Mouse (Mus musculus) left cerebral cortex, postnatal 25 days (tissue): Measurements from ENCODE around the gene Tmed2. TPM values are rescaled to one million over a fixed set of nuclear protein-coding genes. Genes with fewer than 3 reads are reported as not detected.
"Not testable (repeated sequence)": the region's sequence is repeated elsewhere in the genome, so short reads cannot be mapped to it uniquely, and the experiment has no call there.

Experiments used
- DNase-seq, 2 experiments: peaks; one replicate each; pipeline ENCODE4 v3.0.0; 2022; ENCODE audit warnings: low spot score in 2 of 2, mixed read lengths in 1 of 2
- intact Hi-C: fragments of 180-260 bp; cut with DNase I; formaldehyde crosslinking; loops from one replicate; pipeline ENCODE4 v1.15.1; 2025
- total RNA-seq, 2 experiments: library from RNA; stranded (reverse); gene quantifications; 2 replicates each; pipeline ENCODE4 v1.2.3; 2021

Tmed2 gene
- total RNA-seq, 2 experiments from 2014 or later: 96.4 to 113 TPM

DNA sequence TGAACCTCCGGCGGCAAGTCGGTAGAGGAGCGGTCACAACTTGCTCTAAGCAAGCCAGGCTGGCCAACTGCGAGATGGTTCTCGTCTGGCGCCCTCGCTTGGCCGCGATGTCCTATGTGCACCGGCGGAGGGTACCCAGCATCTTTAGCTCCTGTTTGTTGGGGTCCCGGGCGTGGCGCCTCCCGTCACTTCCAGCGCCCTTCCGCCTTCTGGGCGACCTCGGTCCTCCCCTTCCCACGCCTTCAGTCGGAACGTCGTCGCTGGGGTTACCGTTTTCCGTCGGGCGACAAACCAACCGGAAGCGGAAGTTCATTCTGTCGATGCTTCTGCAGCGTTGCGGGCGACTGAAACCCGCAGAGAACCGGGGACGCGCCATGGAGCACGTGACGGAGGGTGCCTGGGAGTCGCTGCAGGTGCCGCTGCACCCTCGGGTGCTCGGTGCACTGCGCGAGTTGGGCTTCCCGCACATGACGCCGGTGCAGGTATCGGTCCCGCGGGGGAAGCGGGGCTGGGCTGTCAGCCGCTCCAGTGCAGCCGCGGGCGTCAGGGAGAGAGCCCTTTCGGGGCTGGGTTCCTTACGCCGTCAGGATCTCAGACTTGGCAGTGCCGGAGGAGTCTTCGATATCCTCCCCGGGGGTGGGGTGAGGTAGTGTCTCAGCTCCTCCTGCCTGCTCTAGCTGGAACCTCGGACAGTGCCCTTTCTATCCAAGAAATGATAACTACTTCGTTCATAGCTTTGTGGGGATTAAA lies 12.2 kb downstream of the Tmed2 start, which contains the start of gene Ddx55:
Ddx55 (plus strand) TSS at position 307 of the 750 bp plus-strand sequence.
- peak; percentile 88 to 94 for DNase-seq
- intact Hi-C loops: loop anchor here (2.0 kb wide), 1 partner anchor 26 kb away; the partner anchor contains the start of genes Eif2b1 and Gtf2h3

- intact Hi-C loops: loop anchor here (2.0 kb wide), 1 partner anchor 25 kb away; the partner anchor contains the start of genes Eif2b1 and Gtf2h3
- DNase-seq: no peak
These were observed 13.1 kb downstream of the Tmed2 start for GRCm38 (mm10) chr5:124553607-124554006.

DNA sequence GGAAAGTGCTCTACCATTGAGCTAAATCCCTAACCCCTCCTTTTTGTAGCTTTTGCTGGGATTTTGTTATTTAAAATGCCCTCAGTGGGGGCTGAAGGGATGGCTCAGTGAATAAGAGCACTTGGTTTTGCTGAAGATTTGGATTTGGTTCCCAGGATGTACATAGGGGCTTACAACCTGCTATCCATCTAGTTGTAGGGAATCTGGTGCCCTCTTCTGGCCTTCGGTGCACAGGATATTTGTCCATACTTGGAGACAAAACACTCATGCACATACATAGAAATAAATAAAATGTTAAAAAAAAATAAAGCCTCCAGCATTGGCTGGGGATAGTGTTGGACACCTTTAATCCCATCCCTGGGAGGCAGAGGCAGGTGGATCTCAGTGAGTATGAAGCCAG lies 14.7 kb downstream of the Tmed2 start:
- no peak for DNase-seq
- intact Hi-C loops: no loop called here

DNA sequence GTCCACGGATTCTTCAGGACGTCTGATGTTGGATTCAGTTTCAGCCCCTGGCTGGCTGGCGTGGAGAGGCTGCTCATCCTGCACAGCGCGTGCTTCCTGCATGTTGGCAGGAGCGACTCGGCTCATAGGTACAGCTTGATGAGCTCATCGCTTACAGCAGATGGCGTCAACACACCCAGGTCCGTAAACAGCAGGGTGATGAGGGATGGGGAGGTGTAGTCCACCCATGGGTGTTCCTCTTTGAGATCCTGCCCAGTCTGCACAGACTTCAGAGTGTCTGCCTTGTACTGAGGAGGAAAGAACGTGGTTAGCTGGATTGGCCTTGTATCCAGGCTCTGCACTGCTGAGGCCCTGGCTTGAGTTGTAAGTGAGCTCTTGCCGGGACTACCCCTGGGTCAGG lies 30.6 kb downstream of the Tmed2 start:
- peak; percentile 53 to 88 for DNase-seq
- intact Hi-C loops: no loop called here

- DNase-seq: no peak
- intact Hi-C loops: no loop called here
These were observed 35.0 kb downstream of the Tmed2 start for GRCm38 (mm10) chr5:124575467-124575866.

DNA sequence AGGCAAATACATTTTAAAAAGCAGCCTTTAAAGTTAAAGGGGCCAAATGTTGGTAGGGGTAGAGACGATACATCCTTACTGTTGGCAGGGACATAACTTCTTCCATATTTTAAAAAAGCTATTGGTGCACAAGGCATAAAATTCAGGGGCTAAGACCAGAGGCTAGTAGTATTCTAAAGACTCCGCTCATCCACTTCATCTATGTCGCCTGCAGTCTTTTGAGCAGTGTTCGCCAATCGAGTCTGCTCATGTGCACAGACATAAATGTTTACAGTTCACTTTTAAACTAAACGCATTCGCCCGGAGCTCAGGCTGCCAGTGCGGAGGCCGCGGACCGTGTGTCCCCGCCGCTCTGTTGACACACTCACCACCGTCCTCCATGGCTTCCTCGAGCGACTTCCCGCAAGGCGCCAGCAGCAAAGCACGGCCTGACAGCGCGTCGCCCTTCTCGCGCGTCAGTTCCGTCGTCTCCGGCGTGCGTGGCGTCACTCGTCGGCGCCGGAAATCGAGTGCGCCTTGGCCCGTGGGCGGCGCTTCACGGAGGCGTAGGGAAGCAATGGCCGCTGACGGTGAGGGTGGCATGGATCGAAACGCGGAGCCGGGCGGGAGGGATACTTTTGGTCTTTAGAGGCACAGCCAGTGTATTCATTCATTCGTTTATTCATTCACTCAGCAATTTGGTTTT lies 38.3 kb downstream of the Tmed2 start, which contains the start of the genes Eif2b1 and Gtf2h3:
Eif2b1 (minus strand) TSS at position 499 of the 685 bp plus-strand sequence.
Gtf2h3 (plus strand) TSS at position 508 of the 685 bp plus-strand sequence.
- intact Hi-C loops: loop anchor here (2.0 kb wide), 1 partner anchor 26 kb away; the partner anchor contains the start of gene Ddx55
- peak; percentile 95 for DNase-seq

DNA sequence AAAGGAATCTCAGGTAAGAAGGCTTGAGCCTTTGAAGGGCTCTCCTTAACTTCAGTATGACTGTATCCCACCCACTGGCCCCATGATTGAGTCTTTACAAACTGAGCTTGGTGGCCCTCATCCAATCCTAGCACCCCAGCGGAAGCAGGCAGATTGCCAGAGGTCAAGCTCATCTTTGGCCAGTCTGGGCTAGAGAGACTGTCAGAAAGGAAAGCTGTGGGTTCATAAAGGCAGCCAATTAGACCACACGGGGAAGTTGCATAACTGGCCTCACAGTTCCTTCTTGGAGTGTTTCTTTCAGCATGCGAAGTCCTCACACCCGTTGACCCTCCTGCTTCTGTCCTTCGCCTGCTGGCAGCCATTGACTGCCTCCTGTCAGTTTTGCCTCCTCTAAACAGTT lies 42.0 kb downstream of the Tmed2 start:
- no peak for DNase-seq
- intact Hi-C loops: no loop called here

GRCm38 (mm10) chr5:124592768-124593167 lies 52.3 kb downstream of the Tmed2 start:
- intact Hi-C loops: no loop called here
- DNase-seq: peak in 1 of 2 experiments; percentile 63

DNA sequence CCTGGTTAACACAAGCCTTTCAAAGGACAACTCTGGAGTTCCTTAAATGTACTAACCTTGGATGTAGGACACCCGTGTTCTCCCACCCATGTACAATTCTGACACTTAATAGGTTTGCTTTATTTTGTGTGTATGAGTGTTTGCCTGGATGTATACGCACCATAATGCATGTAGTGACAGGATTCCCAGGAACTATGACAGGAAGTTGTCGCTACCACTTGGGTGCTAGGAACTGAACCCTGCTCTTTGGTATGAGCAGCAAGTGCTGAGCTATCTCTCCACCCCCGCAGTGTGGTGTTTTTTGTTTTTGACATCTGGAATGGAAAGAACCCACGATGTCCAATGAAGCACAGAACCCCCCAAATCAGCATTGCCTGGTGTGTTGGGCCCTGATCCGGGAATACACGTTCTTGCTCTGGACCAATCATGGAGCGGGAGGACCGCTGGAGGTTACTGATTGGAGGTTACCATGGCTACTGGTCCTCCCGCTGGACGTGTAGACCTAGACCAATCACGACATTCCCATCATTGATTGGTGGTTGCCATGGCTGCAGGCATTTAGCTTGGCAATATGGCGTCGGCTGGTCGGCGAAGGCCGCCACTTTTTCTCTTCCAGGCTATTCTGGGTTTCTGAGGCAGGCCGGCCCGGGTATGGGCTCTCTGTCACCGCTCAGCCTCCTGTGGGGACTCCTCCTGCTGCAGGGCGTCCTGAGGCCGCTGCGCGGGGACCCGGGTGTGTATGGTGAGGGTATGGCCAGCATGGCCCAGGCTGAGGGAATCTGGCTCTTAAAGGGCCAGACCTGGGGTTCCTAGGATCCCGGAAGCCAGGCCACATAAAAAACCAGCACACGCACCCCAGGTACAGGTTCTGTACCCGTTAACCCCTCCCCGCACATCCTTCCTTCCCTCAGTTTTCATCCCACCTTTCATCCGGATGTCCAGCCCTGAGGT lies 58.0 kb downstream of the Tmed2 start:
- intact Hi-C loops: no loop called here
- peak; percentile 95 to 99 for DNase-seq

DNA sequence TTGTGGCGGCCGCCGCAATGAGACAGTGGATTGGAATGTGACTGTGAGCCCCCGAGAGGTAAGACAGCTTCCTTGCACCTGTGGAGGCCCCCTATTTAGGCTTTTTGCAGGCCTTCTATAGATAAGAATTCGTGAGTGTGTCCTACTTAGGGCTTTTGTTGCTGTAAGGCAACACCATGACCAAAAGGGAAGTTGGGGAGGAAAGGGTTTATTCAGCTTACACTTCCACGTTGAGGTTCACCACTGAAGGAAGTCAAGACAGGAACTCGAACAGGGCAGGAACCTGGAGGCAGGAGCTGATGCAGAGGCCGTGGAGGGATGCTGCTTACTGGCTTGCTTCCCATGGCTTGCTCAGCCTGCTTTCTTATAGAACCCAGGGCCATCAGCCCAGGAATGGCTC lies 59.2 kb downstream of the Tmed2 start:
- intact Hi-C loops, DNase-seq: not testable (repeated sequence)

Other genes starting within 250 kb of the Tmed2 start
- 10 to 100 TPM; 17.5 to 23.1 TPM for gene Mphosph9, start 212.7 kb upstream of the Tmed2 start, total RNA-seq
- gene 2810006K23Rik, start 212.6 kb upstream of the Tmed2 start, total RNA-seq: 10 to 100 TPM; 16.4 to 17.5 TPM
- 100 to 1,000 TPM; 154 to 177 TPM for gene Cdk2ap1, start 177.6 kb upstream of the Tmed2 start, total RNA-seq
- 100 to 1,000 TPM; 162 to 174 TPM for gene Sbno1, start 114.7 kb upstream of the Tmed2 start, total RNA-seq
- gene Kmt5a, start 100.8 kb upstream of the Tmed2 start, total RNA-seq: 10 to 100 TPM; 57.6 to 66.0 TPM
- gene Rilpl2, start 62.3 kb upstream of the Tmed2 start, total RNA-seq: 10 to 100 TPM; 18.6 to 19.7 TPM
- 10 to 100 TPM; 21.0 to 27.2 TPM for gene Snrnp35, start 57.6 kb upstream of the Tmed2 start, total RNA-seq
- 10 to 100 TPM; 75.2 to 95.7 TPM for gene Rilpl1, start 9.3 kb upstream of the Tmed2 start, total RNA-seq
- 10 to 100 TPM; 22.0 to 27.9 TPM for gene Ddx55, start 12.2 kb downstream of the Tmed2 start, total RNA-seq
- gene Eif2b1, start 38.4 kb downstream of the Tmed2 start, total RNA-seq: 10 to 100 TPM; 31.3 to 31.7 TPM
- 10 to 100 TPM; 26.6 to 30.5 TPM for gene Gtf2h3, start 38.4 kb downstream of the Tmed2 start, total RNA-seq
- gene Atp6v0a2, start 87.9 kb downstream of the Tmed2 start, total RNA-seq: 10 to 100 TPM; 64.2 to 65.2 TPM
- gene Dnah10, start 184.4 kb downstream of the Tmed2 start, total RNA-seq: 1 to 10 TPM in 1 of 2 experiments, under 1 TPM in 1; 0.60 to 1.1 TPM